Mouse (Mus musculus) central nervous system, embryonic 11.5 days (tissue): ENCODE measurements around the gene Ube2dnl1. TPM values are rescaled to one million over a fixed set of nuclear protein-coding genes. Genes with fewer than 3 reads are reported as not detected.

ENCODE experiments used
- polyA plus RNA-seq: library from polyadenylated mRNA; depleted of rRNA; stranded (reverse); fragments of >200 nt; gene quantifications from 2 replicates; pipeline ENCODE4 v1.2.3, GENCODE M21; 2012; rRNA removed

Gene Ube2dnl1
- not detected in 2 replicates for polyA plus RNA-seq

GRCm38 (mm10) chrX:114904712-114905111, at the start of gene Ube2dnl1:
Gene Ube2dnl1 (plus strand): TSS chrX:114905012.

GRCm38 (mm10) chrX:114907282-114907681, 2.5 kb downstream of the Ube2dnl1 start, which contains the start of gene Ube2dnl2:
Gene Ube2dnl2 (plus strand): TSS chrX:114907582.

Other genes starting within 250 kb of the Ube2dnl1 start
- not detected in 2 replicates for gene Ube2dnl2, start 2.6 kb downstream of the Ube2dnl1 start, polyA plus RNA-seq